Mouse (Mus musculus): Measurements from ENCODE around the gene Rassf3. TPM values are rescaled to one million over a fixed set of nuclear protein-coding genes. Genes with fewer than 3 reads are reported as not detected.
A peak's percentile ranks its signal among the peaks of the same experiment; 100 is the strongest.

Rassf3 gene
- 10 to 100 TPM; 39.2 to 44.8 TPM for total RNA-seq (2021)
- long read RNA-seq, experiment 1, transcript Rassf3-201 (5 exons, 3,522 nt) = major isoform, 54 of 60 reads
- long read RNA-seq, experiment 1, partial matches to known transcripts = 1 of 60 reads
- long read RNA-seq, experiment 1, other reads (novel, unspliced or antisense) = 5 of 60 reads
- long read RNA-seq, experiment 2, transcript Rassf3-201 (5 exons, 3,522 nt) = major isoform, 88 of 106 reads
- long read RNA-seq, experiment 2, partial matches to known transcripts = 1 of 106 reads
- long read RNA-seq, experiment 2, other reads (novel, unspliced or antisense) = 17 of 106 reads

GRCm38 (mm10) chr10:121476190-121476967, at the start of gene Rassf3:
Gene Rassf3, minus strand, starts transcription at chr10:121476347.
- peak; percentile 94 to 96 for DNase-seq (ENCODE audit: low spot score in 2 of 2)

GRCm38 (mm10) chr10:121520923-121521585, 44.9 kb upstream of the Rassf3 start:
- DNase-seq (ENCODE audit: low spot score in 2 of 2) = no peak

- DNase-seq (ENCODE audit: low spot score in 2 of 2) = no peak
These were observed 43.6 kb upstream of the Rassf3 start for GRCm38 (mm10) chr10:121519710-121520109.

GRCm38 (mm10) chr10:121516008-121516600, 40.0 kb upstream of the Rassf3 start:
- DNase-seq (ENCODE audit: low spot score in 2 of 2) = peak; percentile 82 to 91

GRCm38 (mm10) chr10:121509751-121510643, 33.9 kb upstream of the Rassf3 start:
- no peak for DNase-seq (ENCODE audit: low spot score in 2 of 2)

- no peak for DNase-seq (ENCODE audit: low spot score in 2 of 2)
These were observed 31.8 kb upstream of the Rassf3 start for GRCm38 (mm10) chr10:121507755-121508544.

- peak in 1 of 2 experiments; percentile 50 for DNase-seq (ENCODE audit: low spot score in 2 of 2)
These were observed 30.8 kb upstream of the Rassf3 start for GRCm38 (mm10) chr10:121506731-121507583.

- DNase-seq (ENCODE audit: low spot score in 2 of 2) = no peak
These were observed 29.8 kb upstream of the Rassf3 start for GRCm38 (mm10) chr10:121505929-121506328.

- DNase-seq (ENCODE audit: low spot score in 2 of 2) = peak; percentile 57 to 60
These were observed 29.1 kb upstream of the Rassf3 start for GRCm38 (mm10) chr10:121504973-121505911.

- no peak for DNase-seq (ENCODE audit: low spot score in 2 of 2)
These were observed 25.0 kb upstream of the Rassf3 start for GRCm38 (mm10) chr10:121501160-121501559.

GRCm38 (mm10) chr10:121500034-121500433, 23.9 kb upstream of the Rassf3 start:
- no peak for DNase-seq (ENCODE audit: low spot score in 2 of 2)

- no peak for DNase-seq (ENCODE audit: low spot score in 2 of 2)
These were observed 22.9 kb upstream of the Rassf3 start for GRCm38 (mm10) chr10:121499063-121499462.

- no peak for DNase-seq (ENCODE audit: low spot score in 2 of 2)
These were observed 22.3 kb upstream of the Rassf3 start for GRCm38 (mm10) chr10:121498481-121498904.

- no peak for DNase-seq (ENCODE audit: low spot score in 2 of 2)
These were observed 21.8 kb upstream of the Rassf3 start for GRCm38 (mm10) chr10:121497968-121498367.

GRCm38 (mm10) chr10:121496616-121497015, 20.5 kb upstream of the Rassf3 start:
- DNase-seq (ENCODE audit: low spot score in 2 of 2) = no peak

- no peak for DNase-seq (ENCODE audit: low spot score in 2 of 2)
These were observed 17.9 kb upstream of the Rassf3 start for GRCm38 (mm10) chr10:121494163-121494425.

GRCm38 (mm10) chr10:121493374-121494162, 17.4 kb upstream of the Rassf3 start:
- DNase-seq (ENCODE audit: low spot score in 2 of 2) = no peak

All from adrenal gland, adult 18-20 months (tissue).